Mouse (Mus musculus) cerebellum, adult 11-12 months (tissue): Measurements from ENCODE around the gene Snx29.
"Not testable (repeated sequence)": the region's sequence is repeated elsewhere in the genome, so short reads cannot be mapped to it uniquely, and the experiment has no call there.

Experiments used
- DNase-seq: peaks from one replicate; pipeline ENCODE4 v3.0.0; 2022

The Snx29 gene

GRCm38 (mm10) chr16:11541769-11542168 lies 219.1 kb downstream of the Snx29 start:
- no peak for DNase-seq

- DNase-seq, result no peak
Observed at GRCm38 (mm10) chr16:11550043-11550725, 227.5 kb downstream of the Snx29 start.

- no peak for DNase-seq
Observed at GRCm38 (mm10) chr16:11561714-11562113, 239.0 kb downstream of the Snx29 start.

DNA sequence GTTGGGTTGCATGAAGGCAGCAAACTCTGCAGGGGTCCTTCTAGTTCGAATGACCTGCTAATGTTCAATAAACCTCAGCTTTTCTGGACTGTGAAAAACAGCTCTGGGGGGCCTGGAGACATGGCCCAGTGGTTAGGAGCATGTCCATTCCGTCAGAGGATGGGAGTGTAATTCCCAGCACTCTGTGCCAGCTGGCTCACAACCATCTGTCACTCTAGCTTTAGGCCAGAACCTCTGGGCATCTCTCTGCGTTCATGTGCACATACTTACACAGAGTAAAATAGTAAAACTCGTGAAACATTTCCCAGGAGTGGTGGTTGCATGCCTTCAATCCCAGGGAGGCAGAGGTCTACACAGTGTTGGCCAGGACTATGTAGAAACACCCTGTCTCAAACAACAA lies 241.1 kb downstream of the Snx29 start:
- no peak for DNase-seq

DNA sequence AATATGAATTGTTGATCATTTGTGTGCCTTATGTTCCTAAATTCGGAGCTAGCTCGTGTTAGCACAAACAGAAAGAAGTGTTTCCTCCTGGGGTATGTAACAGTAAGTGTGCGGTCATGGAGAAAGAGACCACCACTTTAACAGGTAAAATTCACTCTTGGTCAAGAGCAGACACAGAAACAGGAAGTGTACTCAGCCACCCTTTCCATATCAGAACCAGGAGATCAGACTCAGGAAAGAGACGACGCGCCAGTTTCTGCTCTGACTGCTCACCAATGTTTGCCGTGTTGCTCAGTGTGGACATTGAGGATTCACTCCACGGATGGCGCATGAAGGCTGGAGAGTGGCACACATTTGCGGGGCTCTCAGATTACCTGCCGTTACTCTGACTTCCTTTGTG lies 242.4 kb downstream of the Snx29 start:
- no peak for DNase-seq

DNA sequence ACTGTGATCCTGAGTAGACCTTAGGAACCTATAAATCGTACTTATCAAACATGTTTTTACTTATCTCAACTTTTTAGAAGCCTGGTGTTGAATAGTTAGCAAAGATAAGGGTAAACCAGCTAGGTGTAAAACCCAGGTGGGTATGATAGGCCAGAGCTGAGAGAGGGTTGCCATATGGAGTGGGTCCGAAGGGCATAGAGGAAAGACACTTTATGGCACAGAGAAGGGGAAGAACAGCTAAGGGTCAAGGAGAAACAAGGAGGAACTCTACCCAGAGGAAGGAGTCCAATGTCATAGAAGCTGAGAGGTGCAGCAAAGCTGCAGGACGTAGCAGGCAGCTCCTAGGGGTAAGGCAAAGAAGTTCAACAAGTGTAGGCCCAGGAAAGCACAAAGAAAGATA lies 244.9 kb downstream of the Snx29 start:
- no peak for DNase-seq

DNA sequence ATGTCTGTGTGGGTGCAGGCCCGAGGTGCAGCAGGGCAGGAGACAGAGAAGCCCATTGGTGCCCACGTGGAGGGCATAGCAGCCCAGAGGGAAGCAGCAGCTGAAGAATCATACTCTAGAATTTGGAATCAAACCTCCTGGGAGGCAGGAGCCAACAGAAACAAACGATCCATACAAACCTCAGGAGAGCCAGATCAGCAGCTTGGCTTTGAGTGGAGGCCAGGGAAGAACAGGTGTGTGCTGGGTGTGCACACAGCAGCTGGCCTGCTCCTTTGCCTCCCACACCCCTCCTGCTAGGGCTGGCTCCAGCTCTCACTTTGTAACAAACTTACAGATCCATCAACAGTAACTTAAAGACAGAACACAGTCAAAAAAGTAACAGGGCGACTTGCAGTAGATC lies 245.4 kb downstream of the Snx29 start:
- DNase-seq, result no peak

DNA sequence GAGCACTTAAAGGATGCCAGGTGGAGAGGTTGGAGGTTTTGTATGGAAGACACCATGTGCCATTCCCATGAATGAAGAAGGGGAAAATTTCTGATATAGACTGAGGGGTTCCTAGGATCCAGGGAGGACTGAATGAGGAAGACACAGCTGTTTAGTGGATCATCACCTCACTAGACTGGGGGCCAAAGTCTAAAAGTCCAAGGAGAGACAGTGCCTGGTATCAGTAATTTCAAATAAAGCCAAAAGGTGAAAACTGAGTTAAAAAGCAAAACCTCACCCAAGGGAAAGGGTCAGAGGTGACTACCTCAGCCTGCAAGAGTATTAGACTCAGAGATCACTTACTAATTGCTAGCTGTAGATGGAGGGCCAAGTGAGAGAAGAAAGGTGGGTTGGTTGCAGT lies 245.9 kb downstream of the Snx29 start:
- no peak for DNase-seq

DNA sequence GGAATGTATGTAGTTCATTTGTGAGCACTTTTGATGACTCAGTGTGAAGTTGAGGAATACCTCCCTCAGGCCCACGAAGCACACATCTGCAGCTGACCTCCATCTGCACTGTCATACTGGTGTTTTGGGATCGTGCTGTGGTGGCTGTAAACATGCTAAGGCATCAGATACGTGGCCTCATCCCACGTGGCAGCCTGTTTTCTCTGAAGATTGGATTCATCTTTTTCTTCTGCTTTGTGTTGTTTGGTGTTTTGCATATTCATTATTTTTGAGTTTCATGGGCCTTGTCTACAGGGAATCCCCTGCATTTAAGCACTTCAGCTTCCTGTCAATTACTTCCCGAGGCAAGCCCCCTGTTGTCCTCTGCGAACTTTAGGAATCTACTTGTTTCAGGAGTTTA lies 246.4 kb downstream of the Snx29 start:
- no peak for DNase-seq

- no peak for DNase-seq
Observed at GRCm38 (mm10) chr16:11570072-11570471, 247.4 kb downstream of the Snx29 start.

- DNase-seq, result no peak
Observed at GRCm38 (mm10) chr16:11574517-11574916, 251.8 kb downstream of the Snx29 start.

DNA sequence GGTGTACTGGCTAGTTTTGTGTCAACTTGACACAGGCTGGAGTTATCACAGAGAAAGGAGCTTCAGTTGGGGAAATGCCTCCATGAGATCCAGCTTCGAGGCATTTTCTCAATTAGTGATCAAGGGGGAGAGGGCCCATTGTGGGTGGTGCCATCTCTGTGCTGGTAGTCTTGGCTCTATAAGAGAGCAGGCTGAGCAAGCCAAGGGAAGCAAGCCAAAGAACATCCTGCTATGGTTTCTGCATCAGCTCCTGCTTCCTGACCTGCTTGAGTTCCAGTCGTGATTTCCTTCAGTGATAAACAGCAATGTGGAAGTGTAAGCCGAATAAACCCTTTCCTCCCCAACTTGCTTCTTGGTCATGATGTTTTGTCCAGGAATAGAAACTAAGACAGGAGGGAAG lies 253.0 kb downstream of the Snx29 start:
- not testable (repeated sequence) for DNase-seq

DNA sequence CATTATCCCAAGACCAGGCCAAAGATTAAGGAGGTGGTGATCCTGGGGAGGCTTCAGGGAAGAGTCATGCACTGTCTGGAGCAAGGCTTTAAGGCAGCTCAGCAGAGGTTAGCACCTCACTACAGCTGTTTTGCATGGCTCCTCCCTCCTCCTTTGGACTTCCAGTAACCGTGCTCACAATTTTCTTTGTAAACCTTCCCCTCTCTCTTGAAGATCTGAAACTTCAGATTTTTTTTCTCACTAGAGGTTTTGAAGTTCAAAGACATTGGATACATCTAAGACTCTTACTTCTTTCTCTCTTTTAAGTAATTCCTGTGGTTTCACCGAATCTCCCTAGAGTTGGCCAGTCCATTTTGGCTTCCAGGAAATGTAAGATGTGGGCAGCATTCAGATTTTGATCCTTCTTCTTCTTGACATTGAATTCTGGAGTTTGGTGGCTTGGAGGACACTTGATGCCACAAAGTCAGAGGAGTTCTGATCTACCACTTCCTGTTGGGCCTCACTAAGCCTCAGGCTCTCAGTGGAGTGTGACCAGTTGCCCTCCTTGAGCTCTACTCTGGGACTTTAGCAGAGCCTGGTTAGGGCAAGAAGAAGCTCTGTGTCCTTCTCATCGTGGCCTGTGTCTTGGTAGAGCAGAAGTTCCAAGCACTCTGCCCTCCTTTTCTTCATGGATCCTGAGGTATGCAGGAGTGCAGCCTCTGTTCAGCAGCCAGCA lies 255.0 kb downstream of the Snx29 start:
- no peak for DNase-seq

DNA sequence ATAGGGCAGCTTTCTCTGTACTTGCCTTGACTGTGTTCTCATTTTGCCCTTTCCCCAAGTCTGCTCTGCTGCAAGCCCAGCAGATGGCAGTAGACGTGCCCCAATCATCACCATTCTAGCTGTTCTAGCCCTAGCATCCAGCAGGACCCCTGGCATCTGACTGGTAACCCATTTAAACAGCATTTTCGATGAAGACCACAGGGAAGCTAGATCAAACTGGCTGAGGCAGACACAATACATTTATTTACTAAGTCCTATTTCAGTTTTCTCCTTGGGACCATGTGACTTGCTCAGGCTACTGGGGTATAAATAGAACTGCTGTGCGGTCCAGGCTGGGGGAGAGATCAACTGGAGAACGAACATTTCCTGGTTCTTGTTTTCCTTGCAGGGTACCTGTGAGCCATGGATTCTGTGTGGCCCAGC lies 257.0 kb downstream of the Snx29 start:
- peak; percentile 18 for DNase-seq

DNA sequence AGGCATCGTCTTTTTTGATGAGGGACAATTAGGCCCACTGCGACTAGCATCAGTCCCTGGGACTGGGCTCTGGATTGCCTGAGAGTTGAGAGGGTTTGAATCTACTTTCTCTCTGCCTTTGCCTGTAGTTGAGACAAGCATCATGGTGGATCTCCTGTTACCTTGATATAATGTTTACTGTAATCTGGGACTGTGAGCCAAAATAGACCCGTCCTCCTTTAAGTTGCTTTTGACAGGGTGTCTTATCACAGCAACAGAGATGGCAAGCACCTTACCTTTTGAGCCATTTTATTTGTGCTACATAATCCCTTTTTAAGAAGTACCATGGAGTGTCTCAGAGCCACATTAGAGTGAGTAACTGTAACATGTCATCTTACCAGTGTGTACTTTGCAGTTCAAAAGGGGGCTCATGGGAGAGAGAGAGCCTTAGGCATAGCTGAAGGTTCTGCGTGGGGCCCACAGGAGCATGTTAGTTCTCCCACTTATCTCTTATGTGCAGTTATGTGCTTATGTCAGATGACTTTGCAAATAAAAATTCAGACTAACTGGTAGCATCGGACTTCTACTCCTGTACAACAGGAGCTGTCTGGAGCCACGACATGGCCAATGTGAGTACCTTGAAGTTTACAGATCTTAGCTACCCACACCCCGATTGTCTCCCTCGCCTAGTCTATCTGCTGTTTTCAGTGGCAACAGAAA lies 261.4 kb downstream of the Snx29 start:
- DNase-seq, result no peak

DNA sequence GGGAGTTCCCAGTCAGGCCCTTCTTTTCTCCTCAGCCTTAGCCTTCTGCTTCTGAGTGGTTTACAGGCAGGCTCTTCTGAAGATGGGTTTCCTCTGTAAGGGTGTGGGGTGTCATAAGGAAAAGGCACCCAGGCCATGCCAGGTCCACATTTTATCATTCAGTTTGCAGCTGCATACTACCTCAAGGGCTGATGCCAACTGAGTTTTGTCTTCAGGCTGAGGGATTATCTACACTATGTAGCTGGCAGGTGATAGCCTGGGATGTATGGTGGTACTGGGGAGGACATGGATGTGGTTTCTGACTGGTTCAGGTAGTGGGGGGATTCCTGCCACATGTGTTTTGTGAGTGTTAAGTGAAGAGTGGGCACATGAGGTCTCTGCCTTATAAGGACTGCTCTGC lies 266.0 kb downstream of the Snx29 start:
- DNase-seq, result no peak

DNA sequence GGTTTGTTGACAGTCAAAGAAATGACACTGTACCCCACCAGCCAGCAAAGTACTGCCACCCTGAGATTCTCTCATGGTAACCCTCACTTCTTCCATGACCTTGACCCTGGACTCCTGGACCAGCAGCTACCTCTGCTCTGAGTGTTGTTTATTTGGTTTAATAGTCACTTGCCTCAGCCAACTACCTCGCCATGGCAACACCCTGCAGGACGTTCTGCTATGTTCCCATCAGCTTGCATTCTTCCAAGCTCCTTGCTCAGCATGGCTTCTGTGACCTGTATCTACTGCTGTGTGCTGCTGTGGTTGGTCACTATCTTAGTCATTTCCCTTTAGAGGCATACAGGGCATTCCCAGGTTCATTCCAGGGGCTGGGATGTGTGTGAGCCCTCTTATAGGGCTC lies 266.6 kb downstream of the Snx29 start:
- no peak for DNase-seq

DNA sequence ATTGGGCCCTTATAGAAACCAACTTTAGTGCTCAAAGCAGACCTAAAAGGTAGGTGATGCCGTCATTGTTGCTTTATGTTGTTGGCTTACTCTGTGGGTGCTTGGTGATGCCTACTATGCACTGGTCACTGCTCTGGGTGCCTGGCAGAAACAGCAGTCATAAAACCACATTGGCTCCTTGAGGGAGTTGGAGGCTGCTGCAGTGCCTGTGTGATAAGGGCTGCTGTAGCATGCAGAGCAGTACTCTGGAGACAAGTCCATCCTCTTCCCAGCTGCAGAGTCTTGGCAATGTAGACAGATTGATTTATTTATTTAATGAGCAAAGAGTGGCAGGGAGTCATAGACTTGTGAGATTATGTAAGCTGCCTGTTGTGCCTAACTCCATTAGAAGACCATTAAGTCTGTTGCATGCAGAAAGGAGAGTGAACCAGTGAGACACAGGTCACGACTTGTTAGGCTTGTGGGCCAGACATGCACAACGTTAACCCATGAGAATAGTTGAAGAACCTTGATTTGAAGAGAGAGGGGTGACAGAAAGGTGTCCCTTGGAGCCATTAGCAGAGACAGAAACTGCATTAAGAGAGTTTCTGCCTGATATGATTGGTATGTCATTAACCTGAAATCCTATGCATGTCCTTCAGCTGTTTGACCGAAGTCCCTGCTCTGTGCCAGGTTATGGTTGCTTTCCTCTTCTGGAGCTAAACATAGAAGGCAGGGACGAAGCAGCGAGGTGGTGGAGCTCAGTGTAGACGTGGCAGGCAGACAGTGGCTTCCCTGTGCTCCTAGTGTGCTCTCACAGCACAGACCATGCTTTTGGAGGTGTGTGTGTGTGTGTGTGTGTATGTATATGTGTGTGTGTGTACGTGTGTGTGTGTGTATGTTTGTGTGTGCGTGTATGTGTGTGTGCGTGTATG lies 267.3 kb downstream of the Snx29 start:
- no peak for DNase-seq

DNA sequence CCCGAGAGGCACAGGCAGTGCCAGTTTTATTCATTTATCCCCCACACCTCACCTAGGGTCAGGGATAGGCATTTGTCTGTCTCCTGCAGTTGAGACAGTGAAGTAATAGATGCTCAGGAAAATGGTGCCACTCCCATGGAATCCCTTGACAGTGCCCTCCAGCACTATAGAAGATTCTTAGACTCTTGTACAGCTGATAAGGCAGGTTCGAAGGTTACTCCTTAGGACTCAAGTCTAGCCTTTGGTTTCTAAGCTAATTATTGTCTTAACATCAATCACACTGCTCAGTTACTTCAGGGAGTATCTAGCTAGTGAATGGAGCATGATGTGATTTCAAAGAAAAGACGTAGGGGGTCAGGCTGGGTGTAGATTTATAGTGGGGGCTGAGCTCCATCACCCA lies 273.9 kb downstream of the Snx29 start:
- DNase-seq, result no peak

- DNase-seq, result no peak
Observed at GRCm38 (mm10) chr16:11597769-11598168, 275.1 kb downstream of the Snx29 start.

DNA sequence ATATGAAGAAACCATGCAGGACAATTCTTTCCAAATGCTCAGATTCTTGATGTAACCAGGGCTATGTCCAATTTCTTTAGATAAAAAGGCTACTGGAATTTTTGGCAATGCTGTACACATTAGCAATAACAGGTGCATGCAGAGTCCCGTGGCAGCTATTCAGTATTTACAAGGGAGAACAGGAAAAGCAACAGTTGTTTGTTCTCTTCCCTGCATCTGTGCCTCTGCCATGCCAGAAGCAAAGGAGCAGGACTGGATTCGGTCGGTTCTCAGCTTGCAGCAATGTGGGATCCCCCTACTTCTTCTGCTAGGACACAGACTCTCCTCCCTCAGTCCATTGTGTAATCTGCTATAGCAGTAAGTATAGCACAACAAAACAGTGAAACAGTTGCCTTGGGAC lies 276.8 kb downstream of the Snx29 start:
- DNase-seq, result peak; percentile 31

DNA sequence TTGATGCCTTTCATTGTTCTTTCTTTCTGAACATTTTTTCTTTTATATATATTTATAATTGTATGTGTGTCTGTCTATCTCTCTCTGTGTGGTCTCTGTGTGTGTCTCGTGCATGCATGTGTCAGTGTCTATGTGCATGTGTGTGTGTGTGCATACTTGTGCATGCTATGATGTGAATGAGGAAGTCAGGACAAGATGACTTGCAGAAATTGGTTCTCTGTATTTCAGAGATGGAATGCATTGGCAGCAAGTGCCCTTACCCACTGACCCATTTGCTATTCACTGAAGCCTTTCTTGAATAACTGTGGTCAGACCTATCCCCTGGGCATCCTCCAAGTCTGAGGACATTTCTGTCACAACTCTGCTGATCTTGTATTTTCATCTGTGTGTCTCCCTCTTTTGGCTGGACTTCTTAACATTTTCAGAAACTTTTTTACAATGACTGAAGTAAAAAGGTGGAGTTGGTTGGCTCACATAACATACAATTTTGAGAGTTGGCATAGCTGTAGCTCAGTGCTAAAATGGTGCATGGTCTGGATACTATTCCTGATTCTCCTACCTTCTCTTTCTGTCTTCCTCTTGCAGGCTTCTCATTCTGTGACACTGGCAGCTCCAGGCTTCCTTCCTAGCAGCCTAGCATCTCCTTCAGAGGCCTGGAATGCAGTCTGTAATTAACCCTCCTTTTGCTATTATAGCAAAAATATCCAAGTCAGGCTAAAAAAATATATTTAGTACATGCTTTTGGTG lies 278.8 kb downstream of the Snx29 start:
- DNase-seq, result no peak
